Mouse (Mus musculus) G1E (cell line): ENCODE data around the gene Nipa1. TPM values are rescaled to one million over a fixed set of nuclear protein-coding genes. Genes with fewer than 3 reads are reported as not detected.
A peak's percentile ranks its signal among the peaks of the same experiment; 100 is the strongest.
"Not testable (repeated sequence)": the region's sequence is repeated elsewhere in the genome, so short reads cannot be mapped to it uniquely, and the experiment has no call there.

Experiments used
- ATAC-seq: 2 replicates; pipeline ENCODE4 v1.8.0; 2016; ENCODE audit warnings: mild to moderate bottlenecking; ENCODE audit not compliant: insufficient number of reproducible peaks, poor library complexity, low FRiP score, severe bottlenecking; ENCODE audit errors: extremely low read depth
- DNase-seq: peaks from one replicate; pipeline ENCODE4 v3.0.0; 2012; ENCODE audit warnings: low spot score
- H3K27me3 ChIP-seq: 2 replicates; pipeline ENCODE4 v1.6.1; 2012; ENCODE audit warnings: mild to moderate bottlenecking, low read length, inconsistent platforms; ENCODE audit not compliant: insufficient read depth
- H3K36me3 ChIP-seq: replicated peaks from 2 replicates; pipeline ENCODE3; 2012; ENCODE audit warnings: mild to moderate bottlenecking, inconsistent platforms
- H3K4me1 ChIP-seq: 2 replicates; pipeline ENCODE4 v1.6.1; 2012; ENCODE audit warnings: low read depth, low read length, inconsistent platforms, mixed read lengths; ENCODE audit not compliant: insufficient read depth
- H3K4me3 ChIP-seq: 2 replicates; pipeline ENCODE4 v1.5.1; 2012; ENCODE audit warnings: low read depth, mild to moderate bottlenecking, inconsistent platforms, low read length, moderate library complexity, mixed read lengths
- H3K9me3 ChIP-seq: replicated peaks from 2 replicates; pipeline ENCODE4 v1.6.1; 2012; ENCODE audit warnings: inconsistent platforms
- CTCF ChIP-seq: IDR thresholded peaks from 2 replicates; pipeline ENCODE4 v1.5.1; 2012; ENCODE audit warnings: low read depth, low read length, inconsistent platforms, mixed read lengths
- GATA1 ChIP-seq: IDR thresholded peaks from 2 replicates; pipeline ENCODE4 v1.6.1; 2012; ENCODE audit warnings: borderline replicate concordance, low read length, inconsistent platforms, mixed read lengths
- GATA2 ChIP-seq: IDR thresholded peaks from 2 replicates; pipeline ENCODE4 v1.6.1; 2012; ENCODE audit warnings: low read depth, low read length, inconsistent platforms, borderline replicate concordance
- POLR2AphosphoS5 ChIP-seq: IDR thresholded peaks from 2 replicates; pipeline ENCODE4 v1.6.1; 2012; ENCODE audit warnings: low read depth, low read length, inconsistent platforms; ENCODE audit not compliant: insufficient replicate concordance
- TAL1 ChIP-seq: conservative IDR thresholded peaks from 2 replicates; pipeline ENCODE4 v1.6.1; 2012; ENCODE audit warnings: low read depth, low read length, inconsistent platforms, mixed read lengths
- polyA plus RNA-seq: library from polyadenylated mRNA; stranded (reverse); fragments of >175 nt; gene quantifications from 2 replicates; pipeline ENCODE4 v1.2.3, GENCODE M21; 2012
- total RNA-seq, 2 experiments: library from RNA; stranded (forward) in 1 of 2; stranded (reverse) in 1 of 2; fragments of 200-1000 nt in 1 of 2; fragments of >200 nt in 1 of 2; fragmentation: Nextera tagmentation in 1 of 2; gene quantifications; 2 replicates each; pipeline ENCODE4 v1.2.3; 2014 to 2017

Nipa1 gene
- total and polyA plus RNA-seq, 3 experiments, result 2.0 to 10.2 (median 8.0) TPM

DNA sequence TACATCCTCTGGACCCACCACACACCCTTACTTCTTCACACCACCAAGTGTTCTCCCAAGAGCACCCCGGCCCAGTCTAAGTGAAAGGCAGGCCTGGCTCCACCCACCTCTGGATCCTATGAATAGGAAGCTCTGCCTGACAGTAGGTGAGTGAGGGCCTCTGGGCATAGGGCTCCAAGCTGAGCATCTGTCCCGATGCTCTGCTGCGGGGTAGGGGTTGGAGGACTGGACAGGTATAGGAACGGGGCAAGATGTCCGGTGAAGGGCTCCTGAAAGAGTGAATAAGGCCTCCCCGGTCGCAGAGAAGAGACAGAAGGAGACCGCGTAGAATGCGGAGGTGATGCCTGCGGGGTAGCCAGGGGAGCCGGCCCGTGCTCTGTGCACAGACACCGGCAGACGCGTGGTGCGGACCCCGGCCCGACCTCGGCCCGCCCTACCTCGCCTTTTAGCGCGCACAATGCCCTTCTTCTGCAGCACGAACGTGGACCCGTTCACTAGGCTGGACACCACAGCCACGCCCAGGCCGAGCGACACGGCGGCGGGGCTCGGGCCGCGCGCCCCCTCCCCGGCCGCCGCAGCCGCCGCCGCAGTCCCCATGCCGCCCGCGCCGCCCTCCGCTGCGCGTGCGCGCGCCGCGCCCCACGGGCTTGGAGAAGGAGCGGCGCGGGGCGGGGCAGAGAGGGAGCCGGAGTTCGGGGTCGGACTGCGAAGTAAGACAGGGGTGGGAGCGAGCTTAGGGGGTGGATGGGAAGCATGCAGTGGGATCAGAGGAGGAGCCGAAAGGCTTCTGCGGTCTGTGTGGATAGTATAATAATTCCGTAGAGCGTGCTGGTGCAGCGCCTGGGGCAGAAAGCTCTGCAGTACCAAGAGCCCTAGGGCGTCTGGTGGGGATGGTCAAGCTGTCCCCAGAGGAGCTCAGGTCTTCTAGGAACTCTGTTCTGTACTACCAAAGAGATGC, 503 bp downstream of the Nipa1 start:
- Histone ChIP-seq H3K4me3 (peak overlapping the region; percentile 98), H3K27me3 (no peaks in the 10 kb centered on the region), H3K36me3 (peaks cover 4% of the 10 kb centered on the region), H3K4me1 (peaks cover 65% of the 10 kb centered on the region), H3K9me3 (no peaks in the 10 kb centered on the region)
- DNase-seq (peak; percentile 68), ATAC-seq (peak; percentile 25; the same call in 1 of the 2 replicates)
- TF ChIP-seq GATA2 (no peak), POLR2AphosphoS5 (no peak), CTCF (no peak), TAL1 (no peak), GATA1 (no peak)

DNA sequence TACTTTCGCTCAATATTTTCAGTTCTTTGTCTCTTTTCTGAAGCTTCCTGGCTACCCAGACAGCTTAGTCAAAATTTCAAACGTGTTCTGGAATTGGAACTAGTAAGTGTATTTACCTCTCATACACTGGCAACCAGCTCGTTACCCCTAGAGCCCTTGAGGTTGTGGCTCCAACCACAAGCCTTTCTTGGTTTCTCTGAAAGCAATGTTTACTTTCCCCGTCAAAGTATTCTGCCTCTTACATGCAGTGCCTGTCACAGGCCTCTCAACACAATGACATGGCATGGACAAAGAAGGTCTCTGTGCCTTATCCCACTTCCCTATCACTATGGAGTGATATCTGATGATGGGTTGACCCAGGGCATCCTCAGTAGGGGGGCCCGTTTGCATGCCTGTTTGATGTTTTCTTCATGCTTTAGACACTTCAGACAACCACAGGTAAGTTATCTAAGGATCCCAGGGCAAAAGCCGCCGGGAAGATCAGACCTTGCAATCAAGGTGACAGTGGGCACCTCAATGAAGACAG, 1.2 kb downstream of the Nipa1 start:
- Histone ChIP-seq H3K27me3 (no peaks in the 10 kb centered on the region), H3K36me3 (peaks cover 6% of the 10 kb centered on the region), H3K9me3 (no peaks in the 10 kb centered on the region), H3K4me3 (peak overlapping the region; percentile 98), H3K4me1 (peaks cover 65% of the 10 kb centered on the region)
- TF ChIP-seq GATA1 (no peak), TAL1 (no peak)
- DNase-seq (no peak), ATAC-seq (no peak)

DNA sequence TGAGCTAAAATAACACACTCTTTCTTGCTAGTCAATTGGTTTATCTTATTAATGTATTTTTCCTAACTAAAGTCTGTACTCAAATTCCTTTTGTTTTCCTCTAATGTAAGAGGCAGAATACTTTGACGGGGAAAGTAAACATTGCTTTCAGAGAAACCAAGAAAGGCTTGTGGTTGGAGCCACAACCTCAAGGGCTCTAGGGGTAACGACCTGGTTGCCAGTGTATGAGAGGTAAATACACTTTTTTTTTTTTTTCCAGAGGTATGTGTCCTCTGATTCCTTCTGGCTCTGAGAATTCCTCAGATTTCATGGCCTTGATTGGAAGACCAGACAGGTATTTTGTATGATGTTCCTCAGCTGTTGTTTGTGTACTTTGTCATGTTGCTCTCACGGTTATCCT, 2.0 kb downstream of the Nipa1 start:
- Histone ChIP-seq H3K4me1 (peaks cover 71% of the 10 kb centered on the region), H3K4me3 (peak overlapping the region; percentile 23; the same call in 1 of the 2 replicates)
- no peak for DNase-seq

DNA sequence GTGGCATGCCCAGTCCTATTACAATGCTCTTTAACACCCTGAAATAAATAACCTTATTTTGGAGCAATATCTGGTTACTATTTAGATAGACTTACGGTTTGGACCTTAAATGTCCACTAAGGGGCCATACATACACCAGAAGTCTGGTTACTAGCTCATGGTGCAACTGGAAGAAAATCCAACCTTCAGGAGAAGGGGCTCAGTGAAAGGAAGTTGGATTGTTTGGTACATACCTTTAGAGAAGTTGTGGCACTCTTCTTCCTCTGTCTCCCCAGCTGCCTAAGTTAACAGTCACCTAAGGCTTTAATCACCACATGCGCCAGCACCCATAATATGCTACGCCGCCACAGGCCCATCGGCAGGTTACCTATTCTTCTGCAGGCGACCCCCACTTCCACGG, 3.9 kb downstream of the Nipa1 start:
- Histone ChIP-seq H3K4me3 (peak overlapping the region; percentile 55; the same call in 1 of the 2 replicates), H3K27me3 (no peaks in the 10 kb centered on the region), H3K36me3 (peaks cover 25% of the 10 kb centered on the region), H3K4me1 (peaks cover 71% of the 10 kb centered on the region), H3K9me3 (no peaks in the 10 kb centered on the region)
- TF ChIP-seq TAL1 (no peak), GATA2 (no peak), CTCF (no peak), GATA1 (no peak), POLR2AphosphoS5 (no peak)
- no peak for DNase-seq
- no peak for ATAC-seq

More for the DNA sequence above, 2.0 kb downstream of the Nipa1 start:
- Histone ChIP-seq H3K36me3 (peaks cover 13% of the 10 kb centered on the region), H3K27me3 (no peaks in the 10 kb centered on the region), H3K9me3 (no peaks in the 10 kb centered on the region)
- TF ChIP-seq POLR2AphosphoS5, result no peak
- TF ChIP-seq CTCF, result no peak
- TF ChIP-seq TAL1, result no peak
- no peak for ATAC-seq

DNA sequence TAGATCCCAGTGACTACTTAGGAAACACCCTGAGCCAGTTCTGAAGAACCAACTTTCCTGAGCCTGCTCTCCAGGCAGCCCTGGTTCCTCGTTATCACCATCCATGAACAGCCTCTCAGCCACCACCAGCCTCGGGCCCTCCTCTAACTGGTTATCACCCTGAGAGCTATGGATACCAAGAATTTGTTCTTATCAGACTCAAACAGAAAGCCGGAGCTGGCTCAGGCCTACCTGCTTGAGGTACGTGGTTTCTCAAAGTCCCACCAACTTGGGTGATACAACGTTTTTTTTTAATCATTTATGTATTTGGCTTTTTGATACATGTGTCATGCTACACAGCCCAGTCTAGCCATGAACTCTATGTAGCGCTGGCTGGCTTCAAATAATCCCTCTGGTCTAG, 4.6 kb downstream of the Nipa1 start:
- Histone ChIP-seq H3K36me3 (peaks cover 31% of the 10 kb centered on the region), H3K4me3 (peak overlapping the region; percentile 33; the same call in 1 of the 2 replicates), H3K4me1 (peaks cover 64% of the 10 kb centered on the region), H3K9me3 (no peaks in the 10 kb centered on the region), H3K27me3 (no peaks in the 10 kb centered on the region)
- ATAC-seq, result peak; percentile 83
- peak; percentile 85 for DNase-seq
- TF ChIP-seq GATA2, result no peak
- TF ChIP-seq TAL1, result peak; percentile 93
- no peak for TF ChIP-seq POLR2AphosphoS5
- TF ChIP-seq GATA1, result no peak

DNA sequence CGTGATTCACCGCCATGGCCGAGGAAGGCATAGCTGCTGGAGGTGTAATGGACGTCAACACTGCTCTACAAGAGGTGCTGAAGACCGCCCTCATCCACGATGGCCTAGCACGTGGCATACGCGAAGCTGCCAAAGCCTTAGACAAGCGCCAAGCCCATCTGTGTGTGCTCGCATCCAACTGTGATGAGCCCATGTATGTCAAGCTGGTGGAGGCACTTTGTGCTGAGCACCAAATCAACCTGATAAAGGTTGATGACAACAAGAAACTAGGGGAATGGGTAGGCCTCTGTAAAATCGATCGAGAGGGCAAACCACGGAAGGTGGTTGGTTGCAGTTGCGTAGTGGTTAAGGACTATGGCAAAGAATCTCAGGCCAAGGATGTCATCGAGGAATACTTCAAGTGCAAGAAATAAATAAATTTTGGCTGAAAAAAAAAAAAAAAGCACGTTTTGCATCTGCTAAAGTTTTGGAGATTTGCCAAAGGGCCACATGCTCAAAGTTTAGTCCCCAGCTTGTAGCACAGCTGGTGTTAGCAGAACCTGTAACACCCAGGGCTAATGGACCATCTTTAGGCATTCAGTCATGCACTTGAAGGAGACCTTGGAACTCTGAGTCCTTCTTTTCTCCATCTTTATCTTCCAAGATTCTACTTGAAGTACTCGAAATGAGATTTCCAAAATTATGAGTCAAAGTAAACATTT, 5.6 kb downstream of the Nipa1 start:
- peaks cover 41% of the 10 kb centered on the region for H3K36me3 ChIP-seq
- DNase-seq, H3K4me3 ChIP-seq, ATAC-seq, H3K27me3 ChIP-seq, H3K9me3 ChIP-seq: not testable (repeated sequence)
- H3K4me1 ChIP-seq, result peaks cover 64% of the 10 kb centered on the region
